ENCODE assay signal across 29 mouse cellular contexts in the genomic region with DNA sequence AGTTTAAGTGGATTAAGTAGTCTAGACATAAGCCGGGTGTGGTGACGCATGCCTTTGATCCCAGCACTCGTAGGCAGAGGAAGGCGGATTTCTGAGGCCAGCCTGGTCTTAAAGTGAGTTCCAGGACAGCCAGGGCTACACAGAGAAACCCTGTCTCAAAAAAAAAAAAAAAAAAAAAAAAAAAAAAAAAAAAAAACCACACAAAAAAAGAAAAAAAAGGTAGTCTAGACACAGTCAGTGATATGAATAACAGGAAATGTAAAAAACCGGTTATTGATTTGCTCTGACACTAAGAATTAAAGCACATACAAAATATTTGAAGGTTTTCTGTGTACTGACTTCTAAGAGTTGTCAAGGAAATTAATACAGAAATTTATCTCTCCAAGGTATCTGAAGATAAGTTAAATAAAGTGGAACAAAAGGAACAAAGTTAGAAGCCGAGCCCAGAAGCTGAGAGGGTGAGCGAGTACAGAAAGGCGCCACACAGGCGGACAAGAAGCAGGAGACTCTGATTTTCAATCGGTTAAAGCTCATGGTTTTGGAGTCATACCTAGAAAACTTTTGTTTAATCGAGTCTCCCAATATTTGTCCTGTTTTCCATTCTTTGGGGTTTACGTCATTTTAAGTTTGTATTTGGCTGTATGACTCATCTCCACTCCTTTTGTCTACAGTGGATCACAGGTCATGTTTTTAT. TPM values are rescaled to one million over a fixed set of nuclear protein-coding genes. Genes with fewer than 3 reads are reported as not detected.
"Had no signal": no experiment of that assay in that cellular context is flagged by ENCODE, and none has a peak within 500 bp of the region (broad histone marks: within the 10 kb centered on the region; RNA-seq: fewer than 3 reads in every experiment).

No protein-coding gene starts in this region.

- H3K4me1 ChIP-seq: heart, embryonic 13.5 days; heart, embryonic 15.5 days; hindbrain, embryonic 13.5 days; hindbrain, embryonic 15.5 days; kidney, embryonic 15.5 days; liver, embryonic 13.5 days had no signal

- H3K9ac ChIP-seq: heart, embryonic 13.5 days; heart, embryonic 15.5 days; hindbrain, embryonic 13.5 days; hindbrain, embryonic 15.5 days; kidney, embryonic 15.5 days; limb, embryonic 12.5 days; liver, embryonic 13.5 days had no signal

- ATAC-seq: hindbrain, postnatal 0 days; intestine, embryonic 16.5 days had no signal

- H3K36me3 ChIP-seq: heart, embryonic 13.5 days; heart, embryonic 15.5 days; kidney, embryonic 15.5 days; limb, embryonic 10.5 days; limb, embryonic 12.5 days; liver, embryonic 13.5 days had no signal

- H3K4me3 ChIP-seq: gastrocnemius, adult 2 months; heart, adult 2 months; heart, embryonic 13.5 days; heart, embryonic 15.5 days; hindbrain, embryonic 13.5 days; hindbrain, embryonic 15.5 days; kidney, embryonic 15.5 days; layer of hippocampus, adult 2 months; left cerebral cortex, adult 2 months; limb, embryonic 10.5 days; limb, embryonic 12.5 days; liver, embryonic 13.5 days had no signal

- DNase-seq: gastrocnemius, adult 2 months; gastrocnemius, postnatal 10 days; gastrocnemius, postnatal 36 days; heart, adult 11 months; heart, adult 2 months; heart, postnatal 14 days; heart, postnatal 36 days; kidney, adult 11 months; kidney, adult 2 months; kidney, adult 9 months; kidney, postnatal 14 days; kidney, postnatal 36 days; liver; liver, embryonic 13.5 days had no signal

- H3K9me3 ChIP-seq: heart, embryonic 13.5 days; heart, embryonic 15.5 days; hindbrain, embryonic 13.5 days; hindbrain, embryonic 15.5 days; kidney, embryonic 15.5 days; limb, embryonic 10.5 days; limb, embryonic 12.5 days; liver, embryonic 13.5 days had no signal

- H3K4me2 ChIP-seq: heart, embryonic 11.5 days; heart, embryonic 13.5 days; heart, embryonic 15.5 days; hindbrain, embryonic 13.5 days; hindbrain, embryonic 15.5 days; kidney, embryonic 15.5 days; limb, embryonic 12.5 days; liver, embryonic 11.5 days; liver, embryonic 13.5 days had no signal

- H3K27ac ChIP-seq: gastrocnemius, adult 2 months; heart, adult 2 months; heart, embryonic 13.5 days; heart, embryonic 15.5 days; hindbrain, embryonic 13.5 days; hindbrain, embryonic 15.5 days; hindbrain, postnatal 0 days; kidney, embryonic 15.5 days; kidney, postnatal 0 days; layer of hippocampus, adult 2 months; left cerebral cortex, adult 2 months; limb, embryonic 10.5 days; limb, embryonic 12.5 days; liver, embryonic 13.5 days had no signal

- H3K27me3 ChIP-seq: heart, embryonic 13.5 days; heart, embryonic 15.5 days; hindbrain, embryonic 13.5 days; hindbrain, embryonic 15.5 days; kidney, embryonic 15.5 days; limb, embryonic 12.5 days; liver, embryonic 13.5 days had no signal

RNA-seq across cellular contexts. Expression of a gene that starts 55.0 kb away (rescaled TPM):
- total RNA-seq: hematopoietic stem cell, adult 5-6 weeks had no signal
